Mouse (Mus musculus) testis, adult 2 months (tissue): ENCODE data around the gene Zfp273. TPM values are rescaled to one million over a fixed set of nuclear protein-coding genes. Genes with fewer than 3 reads are reported as not detected.
"Not testable (repeated sequence)": the region's sequence is repeated elsewhere in the genome, so short reads cannot be mapped to it uniquely, and the experiment has no call there.

Experiments used
- H3K27ac ChIP-seq: fragments of 200-500 bp; 2 replicates; pipeline ENCODE4 v1.5.1; 2012; ENCODE audit warnings: low read depth, low read length; ENCODE audit not compliant: control insufficient read depth, insufficient read depth
- H3K27me3 ChIP-seq: fragments of 200-500 bp; 2 replicates; pipeline ENCODE4 v1.6.1; 2012; ENCODE audit warnings: mild to moderate bottlenecking, low read length, moderate library complexity; ENCODE audit not compliant: control insufficient read depth, insufficient read depth
- H3K36me3 ChIP-seq: fragments of 200-500 bp; 2 replicates; pipeline ENCODE4 v1.6.1; 2012; ENCODE audit warnings: mild to moderate bottlenecking, low read length; ENCODE audit not compliant: control insufficient read depth, insufficient read depth
- H3K4me1 ChIP-seq: fragments of 200-500 bp; 2 replicates; pipeline ENCODE4 v1.6.1; 2012; ENCODE audit warnings: low read length; ENCODE audit not compliant: control insufficient read depth, insufficient read depth
- H3K4me3 ChIP-seq: fragments of 200-500 bp; 2 replicates; pipeline ENCODE4 v1.5.1; 2012; ENCODE audit warnings: low read depth, mild to moderate bottlenecking, low read length, moderate library complexity, mixed read lengths; ENCODE audit not compliant: control insufficient read depth
- CTCF ChIP-seq: fragments of 200-500 bp; IDR thresholded peaks from 2 replicates; pipeline ENCODE4 v1.5.1; 2012; ENCODE audit warnings: low read depth, mild to moderate bottlenecking, inconsistent platforms, low read length, moderate library complexity; ENCODE audit not compliant: control insufficient read depth, insufficient read depth, insufficient replicate concordance
- POLR2A ChIP-seq: fragments of 200-500 bp; IDR thresholded peaks from 2 replicates; pipeline ENCODE4 v1.6.1; 2012; ENCODE audit warnings: low read depth, mild to moderate bottlenecking, inconsistent platforms, low read length, moderate library complexity; ENCODE audit not compliant: control insufficient read depth
- polyA plus RNA-seq: library from polyadenylated mRNA; depleted of rRNA; stranded (reverse); fragments of >200 nt; gene quantifications from 2 replicates; pipeline ENCODE4 v1.2.3, GENCODE M21; 2012

The Zfp273 gene
- polyA plus RNA-seq, 1 experiment, result 0.59 TPM

- TF ChIP-seq POLR2A (no peak), CTCF (no peak)
- peak overlapping the region; percentile 84 for H3K4me3 ChIP-seq
- H3K27ac ChIP-seq, result peak overlapping the region; percentile 74
- peaks cover 3% of the 10 kb centered on the region for H3K4me1 ChIP-seq
- no peaks in the 10 kb centered on the region for H3K27me3 ChIP-seq
- H3K36me3 ChIP-seq, result no peaks in the 10 kb centered on the region; the same call in 1 of the 2 replicates
Observed at GRCm38 (mm10) chr13:67850361-67850760, 36.8 kb downstream of the Zfp273 start.

- Histone ChIP-seq H3K4me3 (peak overlapping the region; percentile 20), H3K36me3 (no peaks in the 10 kb centered on the region; the same call in 1 of the 2 replicates), H3K27me3 (no peaks in the 10 kb centered on the region), H3K4me1 (peaks cover 3% of the 10 kb centered on the region), H3K27ac (no peak overlapping the region)
- TF ChIP-seq CTCF, result no peak
- no peak for TF ChIP-seq POLR2A
Observed at GRCm38 (mm10) chr13:67853130-67853529, 39.6 kb downstream of the Zfp273 start.

GRCm38 (mm10) chr13:67853983-67854382 is 40.4 kb downstream of the Zfp273 start:
- Histone ChIP-seq H3K4me3 (no peak overlapping the region), H3K36me3 (no peaks in the 10 kb centered on the region; the same call in 1 of the 2 replicates), H3K4me1 (peaks cover 3% of the 10 kb centered on the region), H3K27ac (no peak overlapping the region), H3K27me3 (no peaks in the 10 kb centered on the region)
- TF ChIP-seq POLR2A, result no peak

GRCm38 (mm10) chr13:67857317-67857716 is 43.8 kb downstream of the Zfp273 start:
- H3K27ac ChIP-seq, result no peak overlapping the region
- TF ChIP-seq CTCF (no peak), POLR2A (no peak)

GRCm38 (mm10) chr13:67862508-67862907 is 49.0 kb downstream of the Zfp273 start:
- H3K27ac ChIP-seq, result no peak overlapping the region
- H3K36me3 ChIP-seq, result no peaks in the 10 kb centered on the region
- H3K4me1 ChIP-seq, result no peaks in the 10 kb centered on the region
- no peaks in the 10 kb centered on the region; the same call in 1 of the 2 replicates for H3K27me3 ChIP-seq
- H3K4me3 ChIP-seq, result peak overlapping the region; percentile 50
- TF ChIP-seq POLR2A (no peak), CTCF (no peak)

More at GRCm38 (mm10) chr13:67857317-67857716, 43.8 kb downstream of the Zfp273 start:
- no peaks in the 10 kb centered on the region; the same call in 1 of the 2 replicates for H3K36me3 ChIP-seq
- no peaks in the 10 kb centered on the region for H3K27me3 ChIP-seq
- no peak overlapping the region for H3K4me3 ChIP-seq
- no peaks in the 10 kb centered on the region for H3K4me1 ChIP-seq

GRCm38 (mm10) chr13:67863026-67863425 is 49.5 kb downstream of the Zfp273 start, which contains the start of gene BC048507:
Gene BC048507, plus strand, starts transcription at chr13:67863326.
- H3K27ac ChIP-seq, result no peak within 1 kb of the TSS
- H3K4me1 ChIP-seq, result no peaks in the 10 kb centered on the region
- TF ChIP-seq POLR2A (0 out of 2 replicates have a peak, but pooled peaks have one; percentile 12), CTCF (no peak)
- H3K36me3 ChIP-seq, result no peaks in the 10 kb centered on the region
- H3K4me3 ChIP-seq, result peak within 1 kb of the TSS; percentile 79
- H3K27me3 ChIP-seq, result no peaks in the 10 kb centered on the region; the same call in 1 of the 2 replicates

- Histone ChIP-seq H3K27me3 (no peaks in the 10 kb centered on the region; the same call in 1 of the 2 replicates), H3K27ac (no peak overlapping the region), H3K4me1 (no peaks in the 10 kb centered on the region), H3K36me3 (no peaks in the 10 kb centered on the region), H3K4me3 (no peak overlapping the region)
- TF ChIP-seq CTCF, result no peak
- TF ChIP-seq POLR2A, result no peak
Observed at GRCm38 (mm10) chr13:67864764-67865350, 51.3 kb downstream of the Zfp273 start.

- peak; percentile 32; the same call in 1 of the 2 replicates for TF ChIP-seq CTCF
- TF ChIP-seq POLR2A, result no peak
- Histone ChIP-seq H3K27ac (no peak overlapping the region), H3K4me1 (no peaks in the 10 kb centered on the region), H3K27me3 (no peaks in the 10 kb centered on the region; the same call in 1 of the 2 replicates), H3K36me3 (no peaks in the 10 kb centered on the region), H3K4me3 (no peak overlapping the region)
Observed at GRCm38 (mm10) chr13:67867899-67868298, 54.4 kb downstream of the Zfp273 start.

GRCm38 (mm10) chr13:67876049-67876698 is 62.6 kb downstream of the Zfp273 start:
- H3K4me1 ChIP-seq, H3K27ac ChIP-seq: not testable (repeated sequence)

More at GRCm38 (mm10) chr13:67876049-67876698, 62.6 kb downstream of the Zfp273 start:
- not testable (repeated sequence) for H3K36me3 ChIP-seq, H3K27me3 ChIP-seq, H3K4me3 ChIP-seq
